Mouse (Mus musculus): ENCODE data around the gene Fmnl2. TPM values are rescaled to one million over a fixed set of nuclear protein-coding genes. Genes with fewer than 3 reads are reported as not detected.

Fmnl2 gene
- polyA plus RNA-seq, 1 experiment = not detected

- Histone ChIP-seq H3K4me3 (ENCODE audit: insufficient read depth, low read depth, low read length) (no peak overlapping the region), H3K27ac (ENCODE audit: insufficient read depth, low read depth, low read length) (no peak overlapping the region), H3K4me1 (ENCODE audit: control insufficient read depth, insufficient read depth, low read length) (no peaks in the 10 kb centered on the region)
- 69% methylated on average over 5 of the region's 5 CpGs for WGBS
- no peak for TF ChIP-seq POLR2A (IDR thresholded peaks at IDR 0.05; ENCODE audit: insufficient read depth, low read depth, low read length)
- TF ChIP-seq CTCF (IDR thresholded peaks at IDR 0.05; ENCODE audit: insufficient read depth, low read depth, low read length) = no peak
Observed at GRCm38 (mm10) chr2:53121797-53122196, 264.1 kb downstream of the Fmnl2 start.

GRCm38 (mm10) chr2:53125998-53126397 is 268.3 kb downstream of the Fmnl2 start:
- WGBS = 80% methylated on average over 3 of the region's 3 CpGs
- TF ChIP-seq CTCF (IDR thresholded peaks at IDR 0.05; ENCODE audit: insufficient read depth, low read depth, low read length) (no peak), POLR2A (IDR thresholded peaks at IDR 0.05; ENCODE audit: insufficient read depth, low read depth, low read length) (no peak)
- H3K4me1 ChIP-seq (ENCODE audit: control insufficient read depth, insufficient read depth, low read length) = no peaks in the 10 kb centered on the region
- no peak overlapping the region for H3K27ac ChIP-seq (ENCODE audit: insufficient read depth, low read depth, low read length)
- H3K4me3 ChIP-seq (ENCODE audit: insufficient read depth, low read depth, low read length) = no peak overlapping the region

- Histone ChIP-seq H3K4me3 (ENCODE audit: insufficient read depth, low read depth, low read length) (no peak overlapping the region), H3K27ac (ENCODE audit: insufficient read depth, low read depth, low read length) (no peak overlapping the region), H3K4me1 (ENCODE audit: control insufficient read depth, insufficient read depth, low read length) (no peaks in the 10 kb centered on the region)
- TF ChIP-seq POLR2A (IDR thresholded peaks at IDR 0.05; ENCODE audit: insufficient read depth, low read depth, low read length) (no peak), CTCF (IDR thresholded peaks at IDR 0.05; ENCODE audit: insufficient read depth, low read depth, low read length) (no peak)
- WGBS = 74% methylated on average over 6 of the region's 6 CpGs
Observed at GRCm38 (mm10) chr2:53129070-53129469, 271.4 kb downstream of the Fmnl2 start.

- Histone ChIP-seq H3K27ac (ENCODE audit: insufficient read depth, low read depth, low read length) (no peak overlapping the region), H3K4me3 (ENCODE audit: insufficient read depth, low read depth, low read length) (no peak overlapping the region), H3K4me1 (ENCODE audit: control insufficient read depth, insufficient read depth, low read length) (no peaks in the 10 kb centered on the region)
- 88% methylated on average over 9 of the region's 9 CpGs for WGBS
- TF ChIP-seq CTCF (IDR thresholded peaks at IDR 0.05; ENCODE audit: insufficient read depth, low read depth, low read length) = no peak
- no peak for TF ChIP-seq POLR2A (IDR thresholded peaks at IDR 0.05; ENCODE audit: insufficient read depth, low read depth, low read length)
Observed at GRCm38 (mm10) chr2:53131567-53131966, 273.9 kb downstream of the Fmnl2 start.

GRCm38 (mm10) chr2:53146852-53147251 is 289.2 kb downstream of the Fmnl2 start:
- no peak for TF ChIP-seq CTCF (IDR thresholded peaks at IDR 0.05; ENCODE audit: insufficient read depth, low read depth, low read length)
- TF ChIP-seq POLR2A (IDR thresholded peaks at IDR 0.05; ENCODE audit: insufficient read depth, low read depth, low read length) = no peak
- Histone ChIP-seq H3K27ac (ENCODE audit: insufficient read depth, low read depth, low read length) (no peak overlapping the region), H3K4me1 (ENCODE audit: control insufficient read depth, insufficient read depth, low read length) (no peaks in the 10 kb centered on the region), H3K4me3 (ENCODE audit: insufficient read depth, low read depth, low read length) (no peak overlapping the region)

GRCm38 (mm10) chr2:53173966-53174365 is 316.3 kb downstream of the Fmnl2 start:
- Histone ChIP-seq H3K4me3 (ENCODE audit: insufficient read depth, low read depth, low read length) (no peak overlapping the region), H3K4me1 (ENCODE audit: control insufficient read depth, insufficient read depth, low read length) (no peaks in the 10 kb centered on the region), H3K27ac (ENCODE audit: insufficient read depth, low read depth, low read length) (no peak overlapping the region)
- TF ChIP-seq POLR2A (IDR thresholded peaks at IDR 0.05; ENCODE audit: insufficient read depth, low read depth, low read length) (no peak), CTCF (IDR thresholded peaks at IDR 0.05; ENCODE audit: insufficient read depth, low read depth, low read length) (no peak)

- no peak overlapping the region for H3K27ac ChIP-seq (ENCODE audit: insufficient read depth, low read depth, low read length)
- 77% methylated on average over 3 of the region's 3 CpGs for WGBS
- no peak overlapping the region for H3K4me3 ChIP-seq (ENCODE audit: insufficient read depth, low read depth, low read length)
- no peaks in the 10 kb centered on the region for H3K4me1 ChIP-seq (ENCODE audit: control insufficient read depth, insufficient read depth, low read length)
- TF ChIP-seq CTCF (IDR thresholded peaks at IDR 0.05; ENCODE audit: insufficient read depth, low read depth, low read length) = no peak
- no peak for TF ChIP-seq POLR2A (IDR thresholded peaks at IDR 0.05; ENCODE audit: insufficient read depth, low read depth, low read length)
Observed at GRCm38 (mm10) chr2:53178966-53179365, 321.3 kb downstream of the Fmnl2 start.

GRCm38 (mm10) chr2:53179876-53180275 is 322.2 kb downstream of the Fmnl2 start:
- Histone ChIP-seq H3K27ac (ENCODE audit: insufficient read depth, low read depth, low read length) (no peak overlapping the region), H3K4me3 (ENCODE audit: insufficient read depth, low read depth, low read length) (no peak overlapping the region), H3K4me1 (ENCODE audit: control insufficient read depth, insufficient read depth, low read length) (no peaks in the 10 kb centered on the region)
- TF ChIP-seq POLR2A (IDR thresholded peaks at IDR 0.05; ENCODE audit: insufficient read depth, low read depth, low read length) (no peak), CTCF (IDR thresholded peaks at IDR 0.05; ENCODE audit: insufficient read depth, low read depth, low read length) (no peak)

Other genes starting within 250 kb of the Fmnl2 start
- gene Cacnb4, start 181.0 kb upstream of the Fmnl2 start, polyA plus RNA-seq (2012; ENCODE audit: insufficient read depth, insufficient read length, low replicate concordance, missing spikeins) = 77.3 TPM in 1 of 2 replicates, not detected in the other
- gene Stam2, start 115.6 kb upstream of the Fmnl2 start, polyA plus RNA-seq (2012; ENCODE audit: insufficient read depth, insufficient read length, low replicate concordance, missing spikeins) = not detected in 2 replicates